Mouse (Mus musculus) cortical plate, adult 2 months (tissue): ENCODE measurements around the gene BC052040.

Experiments used
- CTCF ChIP-seq: fragments of 200-500 bp; IDR thresholded peaks from 2 replicates; pipeline ENCODE4 v1.5.1; 2011; ENCODE audit warnings: mild to moderate bottlenecking, control low read depth, low read length; ENCODE audit not compliant: insufficient read depth; ENCODE audit errors: extremely low read depth
- POLR2A ChIP-seq: fragments of 200-500 bp; IDR thresholded peaks from 2 replicates; pipeline ENCODE4 v1.6.1; 2011; ENCODE audit warnings: mild to moderate bottlenecking, low read length, control low read depth; ENCODE audit not compliant: insufficient read depth; ENCODE audit errors: extremely low read depth

DNA sequence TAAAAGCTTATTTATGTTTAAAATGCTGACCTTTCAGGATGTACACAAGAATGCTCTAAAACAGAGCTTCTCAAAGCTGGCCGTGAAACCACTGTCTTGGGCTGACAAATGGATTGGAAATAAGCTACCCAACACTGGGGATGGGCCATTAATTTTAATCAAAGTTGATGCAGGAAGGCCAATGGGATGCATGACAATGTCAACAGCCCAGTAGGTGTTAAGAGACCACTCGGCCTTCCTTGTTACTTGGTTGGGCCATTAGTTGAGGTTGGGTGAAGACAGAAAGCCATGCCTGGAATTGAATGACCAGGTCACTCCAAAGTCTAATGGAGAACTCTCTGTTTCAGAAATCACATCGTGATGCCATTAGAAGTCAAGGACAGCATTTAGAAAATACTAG, 103.7 kb downstream of the BC052040 start:
- TF ChIP-seq CTCF (no peak), POLR2A (no peak)
